Mouse (Mus musculus): ENCODE measurements at regions not wholly inside any gene's neighbourhood (a gene's known extent, or its start where the extent isn't known, plus 50 kb on each side); places are given as distances from the start of the nearest gene placed in this dataset.

GRCm38 (mm10) chr12:9898420-9898819 lies 328.5 kb downstream of the Osr1 start:
- TF ChIP-seq ZNF384 (IDR thresholded peaks at IDR 0.05; ENCODE audit: low read depth, low read length): no peak
- no peak for TF ChIP-seq HCFC1 (IDR thresholded peaks at IDR 0.05; ENCODE audit: borderline replicate concordance, insufficient read depth, low read length)
- no peak for TF ChIP-seq CHD2 (IDR thresholded peaks at IDR 0.05; ENCODE audit: low read depth, low read length)

All from ES-E14 (cell line).